Mouse (Mus musculus) cerebral cortex, adult 2 months (tissue): ENCODE data around the gene Tmem171.

Source experiments
- WGBS: fragments of 180-500 bp; shearing (Covaris S2); methylation state at CpG from one replicate; pipeline ENCODE4 v1.1.7; 2018; 5-methylcytosine and 5-hydroxymethylcytosine counted together

Tmem171 gene

DNA sequence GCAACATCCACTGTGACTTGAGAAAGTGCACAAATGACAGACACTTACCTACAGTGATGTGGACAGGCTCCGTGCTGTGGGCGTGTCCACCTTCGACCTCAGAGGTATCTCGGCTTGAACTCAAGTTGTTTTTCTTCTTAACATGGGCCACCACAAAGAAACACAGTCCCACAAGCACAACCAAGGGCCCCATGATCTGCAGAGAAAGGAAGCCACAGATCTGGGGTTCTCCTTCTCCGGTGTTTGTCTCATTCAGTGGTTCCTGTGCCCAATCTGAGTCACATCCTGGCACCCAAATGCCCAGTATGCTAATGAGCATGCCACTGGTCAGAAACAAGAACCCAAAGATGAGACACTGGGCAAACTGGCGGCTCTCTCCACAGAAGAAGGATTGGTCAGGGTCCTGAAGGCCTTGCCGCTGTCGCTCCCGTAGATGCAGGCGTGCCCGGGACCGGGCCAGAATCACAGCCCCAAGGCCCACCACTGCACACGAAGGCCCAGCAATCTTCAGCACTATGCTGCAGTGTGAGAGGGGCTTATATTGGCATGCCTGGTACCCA lies 2.6 kb downstream of the Tmem171 start:
- 93% methylated on average over 13 of the region's 13 CpGs for WGBS

DNA sequence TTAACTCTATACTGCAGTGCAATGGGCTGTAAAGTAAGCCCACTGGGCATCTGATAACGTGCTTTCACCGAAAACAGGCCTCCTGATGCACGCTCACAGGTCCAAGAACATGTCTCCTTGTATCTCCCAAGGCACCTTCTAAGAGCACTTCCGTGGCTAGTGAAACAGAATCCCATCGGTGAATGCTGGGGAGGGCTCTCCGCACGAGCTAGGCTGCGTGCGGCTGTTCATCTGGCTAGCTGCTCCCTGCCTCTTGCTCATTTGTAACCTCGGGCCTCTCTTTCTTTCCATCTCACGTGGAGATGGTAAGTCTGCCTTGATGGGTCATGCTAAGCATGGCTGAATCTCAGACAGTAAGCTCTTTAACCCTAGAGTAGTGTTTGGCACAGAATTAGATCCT lies 3.7 kb downstream of the Tmem171 start:
- WGBS = 95% methylated on average over 11 of the region's 11 CpGs

DNA sequence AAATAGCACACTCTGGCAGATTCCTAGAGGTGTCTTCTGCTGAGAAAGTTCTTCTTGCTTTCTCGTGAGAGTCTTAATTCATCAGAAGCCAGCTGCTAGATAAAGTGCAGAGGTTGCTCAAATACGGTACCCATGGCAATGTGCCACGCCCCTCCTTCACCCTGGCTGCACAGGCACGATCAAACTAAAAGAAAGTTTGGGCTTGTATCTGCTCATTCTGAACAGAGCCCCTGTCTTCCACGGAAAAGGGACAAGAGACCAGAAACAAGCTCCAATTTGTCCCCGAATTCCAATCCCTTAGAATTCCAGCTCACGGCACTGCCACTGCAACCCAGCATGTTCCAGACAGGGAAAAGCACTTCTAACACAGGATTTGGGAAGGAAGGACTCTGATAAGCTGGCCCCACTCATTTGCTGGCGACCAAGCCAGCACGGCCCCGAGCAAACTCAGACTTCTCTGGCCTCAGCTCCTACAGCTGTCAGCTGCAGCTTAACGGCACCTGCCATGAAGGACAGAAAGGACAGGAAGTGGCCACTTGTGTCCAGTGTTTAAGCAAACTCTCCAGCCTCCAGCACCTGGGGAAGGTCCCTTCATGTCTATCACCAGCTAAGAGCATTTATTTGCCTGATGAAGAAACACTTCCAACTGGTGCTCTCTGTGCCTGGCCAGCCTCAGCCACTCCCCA lies 4.9 kb downstream of the Tmem171 start:
- WGBS = 60% methylated on average over 11 of the region's 11 CpGs

DNA sequence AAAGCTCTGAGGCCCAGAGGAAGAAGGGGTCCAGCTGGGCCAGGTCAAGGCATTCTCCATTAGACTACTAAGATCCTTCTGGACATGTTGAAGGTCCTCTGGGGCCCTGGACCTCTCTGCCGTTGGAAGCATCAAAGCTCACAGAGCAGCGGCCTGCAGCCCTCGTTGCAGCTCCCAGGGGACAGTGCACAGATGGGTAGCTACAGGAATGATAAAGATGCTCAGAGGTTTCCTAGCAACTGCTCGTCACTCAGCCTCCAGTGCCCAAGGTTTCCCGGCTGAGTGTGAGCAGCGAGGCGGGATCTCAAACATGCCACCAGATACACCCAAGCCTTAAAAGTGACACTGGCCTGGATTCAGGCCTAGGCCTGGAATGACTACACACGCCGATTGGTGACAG lies 6.7 kb downstream of the Tmem171 start:
- WGBS = 52% methylated on average over 9 of the region's 9 CpGs

DNA sequence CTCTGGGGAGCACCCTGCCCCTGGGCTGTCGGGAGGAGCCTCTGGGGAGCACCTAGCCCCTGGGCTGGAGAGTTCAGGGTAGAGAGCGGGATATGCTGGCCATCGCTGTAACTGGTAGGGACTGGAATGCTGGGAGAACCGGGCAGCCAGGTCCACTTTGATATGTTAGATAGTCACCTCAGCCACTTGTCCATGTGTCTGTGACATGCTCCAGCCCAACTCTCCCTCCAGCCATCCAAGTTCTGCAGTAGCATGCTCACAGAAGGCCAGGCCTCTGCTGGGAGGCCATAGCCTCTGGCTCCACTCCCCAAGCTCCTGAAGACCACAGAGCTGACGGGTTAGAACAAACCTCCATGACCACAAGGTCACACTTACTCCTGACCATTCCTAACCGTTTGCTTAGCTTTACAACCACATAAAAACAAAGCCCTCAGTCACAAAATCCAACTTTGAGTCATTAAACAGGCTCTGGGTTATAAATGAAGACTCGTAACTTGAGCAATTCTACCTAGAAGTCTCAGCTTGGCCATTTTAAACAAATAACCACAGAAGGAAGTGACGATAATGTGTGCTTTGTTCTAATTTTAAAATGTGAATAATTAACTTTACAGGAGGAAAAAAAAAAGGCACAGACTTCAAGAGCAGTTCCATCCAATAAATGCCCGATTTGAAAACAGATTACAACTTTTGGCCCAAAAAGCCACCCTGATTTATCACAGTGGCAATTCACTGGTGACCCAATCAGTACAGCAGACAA lies 10.3 kb downstream of the Tmem171 start:
- WGBS = 76% methylated on average over 9 of the region's 9 CpGs

DNA sequence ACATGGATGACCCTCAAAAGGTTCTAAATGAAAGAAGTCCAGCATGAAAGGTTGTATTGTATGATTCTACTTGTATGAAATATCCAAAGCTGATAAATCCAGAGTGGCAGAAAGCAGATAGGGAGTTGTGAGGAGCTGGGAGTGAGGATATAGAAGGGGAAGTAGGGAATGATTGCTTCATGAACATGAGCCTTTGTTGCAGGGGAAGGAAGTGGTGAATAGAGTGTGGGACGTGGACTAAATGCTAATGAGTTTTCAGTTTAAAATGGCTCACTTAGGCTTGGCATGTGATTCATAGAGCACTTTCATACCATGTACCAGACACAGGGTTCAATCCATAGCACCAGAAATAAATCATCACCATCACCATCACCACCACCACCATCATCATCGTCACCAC lies 11.2 kb downstream of the Tmem171 start:
- WGBS = 69% methylated on average over 2 of the region's 2 CpGs

DNA sequence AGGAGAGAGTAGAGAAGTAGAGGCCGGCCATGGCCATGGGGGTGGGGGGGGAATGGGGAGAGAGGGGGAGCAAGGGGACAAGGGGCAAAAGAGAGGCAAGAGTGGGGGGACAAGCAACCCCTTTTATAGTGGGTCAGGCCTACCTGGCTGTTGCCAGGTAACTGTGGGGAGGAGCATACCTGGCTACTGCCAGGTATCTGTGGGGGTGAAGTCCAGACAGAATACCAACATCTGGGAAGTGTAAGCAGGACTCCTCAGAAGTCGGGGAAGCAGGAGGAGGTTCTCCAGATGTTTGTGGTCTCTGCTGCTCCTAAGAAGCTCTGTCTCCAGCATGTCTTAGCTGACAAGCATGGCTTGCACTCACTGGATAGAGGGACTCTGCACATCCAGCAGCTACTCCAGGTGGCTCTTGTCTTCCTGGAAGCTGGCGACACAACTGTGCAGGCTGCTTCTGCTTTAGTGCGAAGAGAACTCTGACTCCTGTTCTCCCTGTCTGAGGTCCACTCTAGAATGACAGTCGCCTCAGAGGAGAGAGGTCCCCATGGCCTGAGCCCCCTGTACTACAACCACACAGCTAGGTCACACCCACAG lies 14.1 kb downstream of the Tmem171 start:
- 93% methylated on average over 5 of the region's 5 CpGs for WGBS

DNA sequence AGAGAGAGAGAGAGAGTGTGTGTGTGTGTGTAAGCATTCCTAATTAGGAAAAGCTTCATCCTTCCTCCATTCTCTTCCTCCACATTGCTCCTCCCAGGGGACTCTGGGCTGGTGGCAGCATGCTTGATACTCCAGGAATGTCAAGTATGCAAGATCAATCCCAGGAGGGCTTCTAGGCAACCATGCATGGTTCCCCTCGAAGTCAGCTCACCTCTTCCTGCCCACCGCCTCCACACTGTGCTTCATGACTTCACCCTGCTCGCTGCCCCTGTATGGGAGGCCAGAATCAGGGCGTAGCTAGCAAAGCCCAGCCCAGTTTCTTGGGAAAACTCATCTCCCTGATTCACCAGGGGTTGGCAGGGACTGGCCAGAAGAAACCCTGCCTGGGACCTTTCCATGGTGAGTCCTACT lies 15.0 kb downstream of the Tmem171 start:
- WGBS = 56% methylated on average over 4 of the region's 4 CpGs

DNA sequence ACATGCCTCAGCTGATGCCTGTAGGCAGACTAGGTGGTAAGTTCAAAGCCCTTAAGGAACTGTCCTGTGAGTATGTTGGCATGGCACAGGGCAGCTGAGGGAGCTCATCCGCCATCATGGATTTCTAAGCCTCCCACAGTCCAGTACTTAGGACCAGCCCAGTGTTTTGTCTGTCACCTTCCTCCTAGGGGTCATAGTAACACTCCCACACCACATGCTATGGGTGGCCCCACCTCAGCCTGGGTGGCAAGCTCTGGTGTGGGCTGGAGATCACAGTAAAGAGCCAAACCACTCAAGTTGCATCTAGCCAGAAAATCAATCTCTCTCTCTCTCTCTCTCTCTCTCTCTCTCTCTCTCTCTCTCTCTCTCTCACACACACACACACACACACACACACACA lies 15.4 kb downstream of the Tmem171 start:
- WGBS = 97% methylated on average over 1 of the region's 1 CpGs

DNA sequence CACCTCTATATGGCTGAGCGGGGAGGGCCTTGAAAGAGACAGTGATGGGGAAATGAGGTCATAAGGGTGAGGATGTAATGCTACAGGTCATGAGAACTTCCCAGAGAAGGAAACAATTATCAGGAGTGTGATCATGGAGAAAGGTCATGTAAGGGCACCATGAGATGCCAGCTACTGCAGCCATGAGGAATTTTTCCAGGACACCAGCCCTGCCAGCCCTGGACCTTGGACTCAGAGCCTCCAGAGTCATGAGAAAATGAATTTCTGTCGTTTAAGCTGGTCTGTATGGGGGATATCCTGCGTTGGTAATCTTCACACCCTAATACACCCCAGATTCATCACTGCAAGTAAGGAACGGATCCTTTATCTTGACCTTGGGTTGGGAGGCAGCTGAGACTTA lies 20.7 kb downstream of the Tmem171 start:
- WGBS = 83% methylated on average over 4 of the region's 4 CpGs

DNA sequence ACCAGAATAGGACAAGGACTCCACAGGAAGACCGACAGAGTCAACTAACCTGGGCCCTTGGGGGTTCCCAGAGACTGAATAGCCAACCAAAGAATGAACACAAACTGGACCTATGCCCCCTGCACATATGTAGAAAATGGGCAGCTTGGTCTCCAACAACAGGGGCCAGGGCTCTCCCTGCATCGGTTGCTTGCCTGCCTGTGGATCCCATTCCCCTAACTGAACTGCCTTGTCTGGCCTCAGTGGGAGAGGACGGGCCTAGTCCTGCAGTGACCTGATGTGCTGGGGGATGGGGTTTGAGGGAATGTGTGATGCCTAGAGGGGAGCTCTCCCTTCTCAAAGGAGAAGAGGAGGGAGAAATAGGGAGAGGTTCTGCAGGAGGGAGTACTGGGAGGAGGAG lies 25.3 kb downstream of the Tmem171 start:
- 83% methylated on average over 3 of the region's 3 CpGs for WGBS

DNA sequence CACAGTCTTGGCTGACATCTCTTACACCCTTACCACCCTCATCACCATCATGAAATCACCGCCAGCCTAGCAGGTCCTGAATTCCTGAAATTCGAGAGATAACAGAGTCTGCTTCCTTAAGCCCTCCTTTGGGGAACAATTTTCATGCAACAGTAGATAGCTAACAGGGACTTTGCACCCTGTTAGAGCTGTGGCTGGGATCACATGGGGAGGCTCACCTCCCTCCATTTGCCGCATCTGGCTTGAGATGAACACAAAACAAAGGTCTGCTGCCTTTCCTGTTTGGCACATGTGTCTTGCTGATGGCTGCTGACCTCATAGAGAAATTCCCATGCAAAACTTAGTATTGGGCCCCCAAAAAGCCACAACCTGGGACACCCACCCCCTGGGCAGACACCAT lies 27.3 kb downstream of the Tmem171 start:
- WGBS = 77% methylated on average over 3 of the region's 3 CpGs

DNA sequence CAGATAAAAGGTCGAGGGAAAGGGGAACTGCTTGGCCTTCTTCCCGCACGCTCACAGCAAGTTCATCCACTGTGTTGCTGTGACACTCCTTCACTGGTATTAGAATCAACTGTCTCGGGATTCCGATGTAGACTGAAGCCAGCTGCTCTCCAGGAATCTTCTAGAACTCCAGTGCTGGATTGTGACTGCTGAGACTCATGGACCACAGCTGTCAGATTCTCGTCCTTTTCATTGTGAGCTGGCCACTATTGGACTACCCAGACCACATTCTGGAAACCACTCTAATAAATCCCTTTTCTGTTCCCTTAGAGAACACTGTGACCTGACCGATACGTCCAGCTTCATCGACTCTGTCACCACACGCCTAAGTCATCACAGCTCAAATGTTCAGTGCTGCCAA lies 29.4 kb downstream of the Tmem171 start:
- 89% methylated on average over 10 of the region's 10 CpGs for WGBS

DNA sequence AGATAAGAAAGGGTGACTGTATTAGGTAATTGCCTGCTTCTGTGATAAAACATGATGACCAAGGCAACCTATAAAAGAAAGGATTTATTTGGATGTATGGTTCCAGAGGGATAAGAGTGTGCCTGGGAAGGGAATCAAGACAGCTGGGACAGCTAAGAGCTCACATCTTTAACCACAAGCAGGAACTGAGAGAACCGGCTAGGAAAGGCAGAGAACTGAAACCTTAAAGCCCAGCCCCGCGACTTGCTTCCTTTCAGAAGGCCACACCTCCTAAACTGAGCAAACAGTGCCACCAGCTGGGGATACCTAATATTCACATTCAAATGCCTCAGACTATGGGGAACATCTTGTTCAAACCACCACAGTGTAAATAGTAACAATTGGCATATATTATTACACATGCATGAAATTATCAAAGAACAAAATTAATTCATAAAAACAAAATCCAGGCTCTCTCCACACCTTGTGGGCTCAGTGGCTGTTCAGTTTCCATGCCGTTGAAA lies 32.4 kb downstream of the Tmem171 start:
- 95% methylated on average over 4 of the region's 4 CpGs for WGBS

DNA sequence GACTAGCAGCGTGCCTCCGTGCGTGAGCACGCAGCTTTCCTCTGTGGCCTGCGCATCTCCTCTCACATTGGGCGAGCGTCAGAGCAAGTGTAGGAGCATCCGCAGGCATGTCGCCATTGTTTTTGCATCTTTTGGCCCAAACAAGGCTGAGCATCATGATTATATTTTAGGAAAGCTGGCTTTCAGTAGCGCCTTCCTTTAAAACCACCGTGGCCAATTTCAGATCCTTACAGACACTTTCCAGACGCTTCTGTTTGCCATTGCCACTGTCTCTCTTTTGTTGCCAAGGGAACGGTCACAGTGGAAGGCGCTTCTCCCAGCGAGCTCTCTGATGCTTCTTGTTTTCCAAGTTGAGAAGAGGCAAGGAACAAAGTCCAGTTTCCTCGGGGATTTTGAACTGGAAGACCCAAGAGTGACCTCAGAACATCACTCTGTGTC lies 38.6 kb downstream of the Tmem171 start:
- 43% methylated on average over 16 of the region's 16 CpGs for WGBS

DNA sequence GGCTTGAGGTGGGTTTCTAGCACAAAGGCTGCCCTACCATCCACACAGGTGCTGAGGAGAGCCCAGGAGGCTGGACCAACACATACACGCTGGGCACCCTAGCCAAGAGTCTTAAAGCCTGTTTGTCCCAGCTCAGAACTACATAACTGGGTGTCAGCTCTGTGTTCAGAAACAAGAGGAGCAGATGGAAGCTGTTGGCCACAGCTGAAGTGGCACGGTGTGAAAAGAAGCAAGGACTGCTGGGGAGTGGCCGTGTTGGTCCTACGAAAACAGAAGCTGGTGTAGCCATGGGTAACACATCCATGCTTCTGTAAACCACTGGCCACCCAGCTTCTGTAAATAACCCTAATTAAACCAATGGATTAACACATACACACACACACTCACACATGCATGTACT lies 39.3 kb downstream of the Tmem171 start:
- WGBS = 58% methylated on average over 4 of the region's 4 CpGs

DNA sequence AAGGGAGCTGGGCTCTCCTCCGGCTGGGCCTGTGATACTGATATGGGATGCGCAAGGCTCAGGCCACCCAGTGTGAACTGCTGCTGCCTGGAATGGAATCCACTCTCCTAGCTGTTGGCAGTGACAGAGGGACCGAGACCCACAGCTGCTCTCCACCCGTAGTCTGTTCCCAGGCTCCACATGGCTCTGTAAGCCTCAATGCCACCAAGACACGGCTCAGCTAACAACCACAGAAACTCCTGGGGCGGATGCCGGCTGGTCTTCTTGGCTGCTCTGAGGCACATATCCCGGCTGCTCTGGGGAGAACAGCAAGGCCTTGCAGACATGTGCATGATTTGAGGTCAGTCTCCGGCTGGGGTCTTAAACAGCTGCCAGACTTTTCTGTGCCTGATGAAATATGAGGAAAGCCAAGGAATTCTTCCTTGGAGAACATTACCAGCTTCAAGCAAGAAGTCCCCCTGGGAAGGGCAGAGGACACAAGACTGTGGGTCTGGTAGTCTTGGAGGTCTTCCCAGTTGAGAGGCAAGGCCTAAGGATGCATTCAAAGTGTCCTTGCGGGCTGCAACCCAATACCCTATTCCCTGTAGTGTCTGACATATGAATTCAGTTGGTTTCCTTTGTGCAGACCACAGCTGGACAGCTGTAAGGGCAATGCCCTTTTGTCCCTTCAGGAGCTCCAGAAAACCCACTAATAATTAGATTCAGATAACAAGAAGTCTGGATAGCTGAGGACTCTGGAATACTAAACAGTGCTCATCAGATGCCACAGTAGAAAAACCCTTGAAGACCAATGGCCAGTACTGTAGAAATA lies 40.3 kb downstream of the Tmem171 start:
- WGBS = 84% methylated on average over 10 of the region's 10 CpGs

DNA sequence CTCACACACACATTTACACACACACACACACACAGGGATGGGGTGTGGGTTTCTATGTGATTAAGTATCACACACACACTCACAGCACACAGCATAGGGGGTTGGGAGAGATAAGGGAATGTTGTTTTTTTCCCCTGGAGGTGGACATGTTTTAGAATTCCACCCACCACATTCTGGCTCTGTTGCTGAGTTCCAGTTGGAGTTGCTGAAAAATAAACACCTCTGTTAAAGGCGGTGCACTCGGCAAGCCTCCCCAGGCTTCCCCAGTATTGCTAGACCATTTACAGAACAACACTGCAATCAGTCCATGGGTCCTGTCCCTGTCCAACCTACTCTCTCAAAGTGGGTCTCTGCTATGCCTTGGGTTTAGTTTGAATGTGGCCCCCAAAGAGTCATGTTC lies 42.4 kb downstream of the Tmem171 start:
- 44% methylated on average over 2 of the region's 2 CpGs for WGBS

DNA sequence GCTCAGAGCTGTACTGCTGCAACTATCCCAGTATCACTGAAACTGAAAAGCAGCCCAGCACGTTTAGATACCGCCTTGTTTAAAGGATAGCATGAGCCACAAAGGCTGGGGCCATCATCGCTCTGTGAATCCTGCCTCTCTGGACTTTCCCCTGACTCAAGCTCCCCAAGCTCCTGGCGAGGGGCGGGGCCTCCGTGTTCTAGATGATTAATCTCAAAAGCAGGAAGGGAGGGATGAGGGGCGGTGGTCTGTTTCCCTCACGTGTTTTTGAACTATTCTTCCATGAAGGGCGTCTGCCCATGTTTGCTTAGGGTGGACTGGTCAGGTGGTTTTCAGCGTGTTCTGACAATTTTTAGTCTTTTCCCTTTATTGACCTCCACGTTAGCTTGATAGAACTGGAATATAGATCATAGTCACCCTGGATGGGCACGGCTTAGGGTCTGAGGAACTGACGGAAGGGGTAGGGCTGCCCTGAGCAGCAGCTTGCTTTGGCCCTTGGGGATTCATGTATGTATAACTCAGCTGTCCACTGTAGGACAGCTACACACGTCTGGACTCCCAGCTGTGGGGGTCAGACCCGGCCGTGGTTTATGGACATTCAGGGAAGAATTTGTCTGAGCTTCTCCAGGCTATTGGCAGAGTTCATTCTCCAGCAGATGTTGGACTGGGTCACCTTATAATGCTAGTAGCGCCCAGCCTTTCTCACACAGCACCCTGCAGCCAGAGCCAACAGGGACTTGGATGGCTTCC lies 43.2 kb downstream of the Tmem171 start:
- WGBS = 72% methylated on average over 17 of the region's 17 CpGs

DNA sequence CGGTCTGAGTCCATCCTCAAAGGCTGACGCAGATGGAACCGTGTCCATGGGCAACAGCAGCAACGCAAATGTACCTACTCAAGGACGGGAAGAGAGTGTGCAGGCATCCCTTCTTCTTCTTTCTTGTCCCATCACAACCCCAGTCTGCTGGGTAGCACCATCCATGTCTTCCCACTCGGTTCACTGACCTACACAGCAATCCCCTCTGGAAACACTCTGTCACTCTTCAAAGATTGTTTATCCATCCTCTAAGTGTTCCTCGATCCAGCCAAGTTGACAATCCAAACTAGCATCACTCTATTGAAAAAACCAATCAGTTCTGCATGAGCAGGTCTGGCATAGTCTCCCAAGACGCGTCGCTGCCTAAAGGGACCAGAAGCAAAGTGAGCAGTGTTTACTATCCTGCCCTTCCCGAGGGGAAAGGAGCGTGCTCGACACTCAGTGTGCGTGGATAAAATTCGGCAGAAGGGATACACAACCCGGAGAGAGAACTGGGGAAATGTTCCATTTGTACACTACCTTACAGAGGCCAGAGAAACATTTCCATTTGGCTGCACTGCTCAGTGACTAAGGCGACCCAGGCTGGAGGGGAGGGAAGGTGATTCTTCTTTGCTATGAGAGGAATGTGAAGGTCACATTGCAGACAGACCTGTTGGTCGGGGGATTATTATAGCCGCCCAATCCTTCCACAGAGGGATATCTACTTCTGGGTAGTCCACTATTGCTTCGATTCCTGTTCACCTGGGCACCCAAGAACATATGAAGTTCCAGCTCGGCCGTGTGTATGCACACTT lies 46.7 kb downstream of the Tmem171 start:
- 90% methylated on average over 22 of the region's 22 CpGs for WGBS
